Mouse (Mus musculus) ovary, adult 2 months (tissue): Measurements from ENCODE around the gene BC049715. TPM values are rescaled to one million over a fixed set of nuclear protein-coding genes. Genes with fewer than 3 reads are reported as not detected.

ENCODE experiments used
- polyA plus RNA-seq: library from polyadenylated mRNA; depleted of rRNA; stranded (reverse); fragments of >200 nt; gene quantifications from 2 replicates; pipeline ENCODE4 v1.2.3, GENCODE M21; 2012; rRNA removed

Gene BC049715
- polyA plus RNA-seq, result 3.3 and 4.9 TPM in 2 replicates

GRCm38 (mm10) chr6:136827516-136827880, at the start of gene BC049715:
Gene BC049715 (plus strand): TSS chr6:136827626.

GRCm38 (mm10) chr6:136781377-136781986, 45.9 kb upstream of the BC049715 start, which contains the start of gene Gucy2c:
Gene Gucy2c (minus strand): TSS chr6:136781765.

DNA sequence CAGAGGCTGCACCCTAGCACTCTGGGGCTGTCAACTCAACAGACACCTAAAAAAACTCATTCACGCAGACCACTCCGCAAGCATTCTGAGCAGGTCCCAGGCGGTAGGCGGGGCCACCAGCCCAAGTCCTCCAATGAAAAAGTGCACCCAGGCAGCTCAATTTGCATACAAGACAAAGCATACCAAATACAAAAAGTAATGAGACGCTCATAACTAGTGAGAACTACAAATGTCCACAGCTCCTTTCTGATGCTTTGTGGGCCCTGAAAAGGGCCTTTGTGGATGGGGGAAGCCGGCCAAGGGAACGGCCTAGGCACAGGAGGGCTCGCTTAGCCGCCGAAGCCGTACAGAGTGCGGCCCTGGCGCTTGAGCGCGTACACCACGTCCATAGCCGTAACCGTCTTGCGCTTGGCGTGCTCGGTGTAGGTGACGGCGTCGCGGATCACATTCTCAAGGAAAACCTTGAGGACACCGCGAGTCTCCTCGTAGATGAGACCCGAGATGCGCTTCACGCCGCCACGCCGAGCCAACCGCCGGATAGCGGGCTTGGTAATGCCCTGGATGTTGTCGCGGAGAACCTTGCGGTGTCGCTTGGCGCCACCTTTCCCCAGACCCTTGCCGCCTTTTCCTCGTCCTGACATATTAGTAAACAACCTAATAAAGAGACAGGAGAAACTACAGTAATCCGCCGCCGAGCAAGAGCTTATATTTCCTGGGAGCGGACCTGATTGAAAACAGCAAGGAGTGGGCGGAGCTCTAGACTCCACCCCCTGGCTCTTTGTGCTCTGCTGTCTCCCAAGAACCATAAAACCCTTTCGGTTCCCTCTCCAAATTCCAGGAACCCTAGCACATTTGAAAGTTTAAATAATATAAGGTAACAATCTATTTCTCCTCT, 23.4 kb upstream of the BC049715 start, which contains the start of gene Hist4h4:
Hist4h4 (minus strand) TSS at position 677 of the 895 bp plus-strand sequence.

DNA sequence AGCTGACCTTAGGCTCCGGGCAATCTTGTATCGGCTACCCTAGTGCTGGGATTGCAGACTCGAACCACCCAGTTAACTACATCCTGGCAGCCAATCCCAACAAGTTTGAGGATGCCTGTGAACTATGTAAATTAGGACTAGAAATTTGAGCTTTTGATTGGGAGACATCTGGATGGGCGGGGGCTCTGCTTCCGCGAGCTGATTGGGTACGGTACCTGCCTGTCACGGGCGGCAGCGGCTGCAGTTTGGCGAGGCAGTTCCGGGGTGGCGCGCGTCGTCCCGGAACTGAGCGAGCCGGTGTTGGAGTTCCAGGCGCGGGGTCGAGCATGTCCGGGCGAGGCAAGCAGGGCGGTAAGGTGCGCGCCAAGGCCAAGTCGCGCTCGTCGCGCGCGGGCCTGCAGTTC, 19.4 kb upstream of the BC049715 start, which contains the start of gene H2afj:
H2afj (plus strand) TSS at position 231 of the 404 bp plus-strand sequence.

DNA sequence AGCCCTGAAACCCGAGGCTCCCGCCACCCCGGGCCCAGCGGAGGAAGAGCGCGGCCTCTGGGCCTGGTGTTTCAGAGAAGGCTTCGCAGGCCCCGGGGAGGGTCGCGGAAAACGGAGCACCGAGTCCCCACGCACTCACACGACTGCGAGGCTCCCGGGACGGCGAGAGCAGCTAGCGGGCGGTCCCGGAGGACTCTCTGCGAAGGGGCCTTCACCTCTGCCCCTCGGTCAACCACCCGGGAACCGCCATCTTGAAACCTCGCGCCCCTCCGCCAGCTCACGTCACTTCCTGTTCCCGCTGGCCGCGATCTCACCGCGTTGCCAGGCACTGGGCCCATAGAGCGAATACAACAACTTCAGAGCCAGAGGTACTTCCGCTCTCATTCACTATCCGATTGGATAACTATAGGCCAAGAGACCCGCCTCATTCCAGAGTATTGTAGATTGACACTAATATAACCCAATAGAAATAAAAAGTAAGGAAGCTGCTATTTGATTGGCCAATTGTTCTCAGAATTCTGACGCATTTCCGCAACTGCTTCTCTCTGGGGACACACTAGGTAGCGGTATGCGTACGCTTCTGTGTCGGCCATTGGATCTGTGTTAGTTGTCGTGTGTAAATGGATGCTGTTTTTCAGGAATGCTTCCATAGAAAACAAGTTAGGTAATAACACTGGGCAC, 595 bp downstream of the BC049715 start, which contains the start of gene Wbp11:
Wbp11 (minus strand) TSS at position 353 of the 681 bp plus-strand sequence.

GRCm38 (mm10) chr6:136835352-136835751, 7.9 kb downstream of the BC049715 start, which contains the start of gene Smco3:
Gene Smco3 (minus strand): TSS chr6:136835452.

DNA sequence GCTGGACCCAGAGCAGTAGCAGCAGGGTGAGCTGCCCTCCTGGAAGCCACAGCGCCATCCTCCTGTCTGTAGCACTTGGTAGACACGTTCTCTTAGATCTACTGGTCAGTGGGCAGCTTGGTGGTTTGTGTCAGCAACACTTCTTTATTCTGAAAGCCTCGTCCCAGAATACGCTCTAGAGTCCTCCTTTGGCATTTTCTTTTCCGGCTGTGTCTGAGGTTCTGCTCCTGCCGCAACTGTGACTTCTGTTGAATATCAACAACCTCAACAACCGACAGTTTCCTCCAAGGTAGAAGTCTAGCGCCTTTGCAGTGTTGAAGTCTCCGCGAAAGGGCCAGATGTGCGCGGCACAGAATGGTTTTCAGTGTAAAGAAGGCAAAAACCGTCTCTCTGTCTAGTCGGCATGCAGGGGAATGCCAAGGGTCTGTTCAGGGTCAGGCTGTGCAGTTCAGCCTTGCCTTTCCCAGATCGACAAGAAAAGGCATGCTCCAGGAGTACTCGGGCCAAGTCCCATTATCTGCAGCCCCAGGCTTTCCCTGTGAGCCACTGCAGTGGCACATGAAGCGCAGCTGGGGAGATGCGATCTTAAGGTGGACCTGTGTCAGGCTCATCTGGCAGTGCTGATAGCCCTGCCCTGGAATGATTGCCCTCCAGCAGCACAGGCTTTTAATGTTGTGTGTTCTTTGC, 29.9 kb downstream of the BC049715 start, which contains the start of gene Art4:
Art4 (minus strand) TSS at position 548 of the 687 bp plus-strand sequence.

GRCm38 (mm10) chr6:136875670-136876069, 48.2 kb downstream of the BC049715 start, which contains the start of gene Mgp:
Gene Mgp (minus strand): TSS chr6:136875823.

Other genes starting within 250 kb of the BC049715 start
- gene Plbd1, start 165.7 kb upstream of the BC049715 start, polyA plus RNA-seq, result 25.9 TPM in 2 replicates
- gene Gucy2c, start 45.9 kb upstream of the BC049715 start, polyA plus RNA-seq, result 0.10 TPM in 1 of 2 replicates, not detected in the other
- gene Hist4h4, start 23.2 kb upstream of the BC049715 start, polyA plus RNA-seq, result 2.6 and 3.5 TPM in 2 replicates
- 415 and 517 TPM in 2 replicates for gene H2afj, start 19.4 kb upstream of the BC049715 start, polyA plus RNA-seq
- gene Wbp11, start 607 bp downstream of the BC049715 start, polyA plus RNA-seq, result 36.3 and 50.5 TPM in 2 replicates
- gene Smco3, start 7.8 kb downstream of the BC049715 start, polyA plus RNA-seq, result 0.16 TPM in 1 of 2 replicates, not detected in the other
- gene Art4, start 30.1 kb downstream of the BC049715 start, polyA plus RNA-seq, result 7.8 and 9.4 TPM in 2 replicates
- gene Mgp, start 48.2 kb downstream of the BC049715 start, polyA plus RNA-seq, result 1,591 and 1,646 TPM in 2 replicates
- not detected in 2 replicates for gene Erp27, start 94.6 kb downstream of the BC049715 start, polyA plus RNA-seq
- 0.49 TPM in 1 of 2 replicates, not detected in the other for gene Pde6h, start 96.2 kb downstream of the BC049715 start, polyA plus RNA-seq
- 12.8 and 17.7 TPM in 2 replicates for gene Arhgdib, start 114.3 kb downstream of the BC049715 start, polyA plus RNA-seq